Mouse (Mus musculus) retina, postnatal 1 day (tissue): Measurements from ENCODE around the gene Adamts12.

ENCODE experiments used
- DNase-seq: peaks from one replicate; pipeline ENCODE4 v3.0.0-alpha.2; 2012

Gene Adamts12

GRCm38 (mm10) chr15:11082961-11083569 lies 18.5 kb downstream of the Adamts12 start:
- no peak for DNase-seq

GRCm38 (mm10) chr15:11083678-11084077 lies 19.1 kb downstream of the Adamts12 start:
- no peak for DNase-seq

GRCm38 (mm10) chr15:11084241-11084992 lies 19.8 kb downstream of the Adamts12 start:
- no peak for DNase-seq

GRCm38 (mm10) chr15:11084993-11085365 lies 20.4 kb downstream of the Adamts12 start:
- DNase-seq = no peak

GRCm38 (mm10) chr15:11089494-11089893 lies 24.9 kb downstream of the Adamts12 start:
- DNase-seq = no peak

- DNase-seq = no peak
Observed at GRCm38 (mm10) chr15:11095566-11095965, 31.0 kb downstream of the Adamts12 start.

GRCm38 (mm10) chr15:11097967-11098702 lies 33.5 kb downstream of the Adamts12 start:
- DNase-seq = no peak

- DNase-seq = no peak
Observed at GRCm38 (mm10) chr15:11098940-11099339, 34.4 kb downstream of the Adamts12 start.

GRCm38 (mm10) chr15:11100917-11101316 lies 36.3 kb downstream of the Adamts12 start:
- no peak for DNase-seq

- no peak for DNase-seq
Observed at GRCm38 (mm10) chr15:11105101-11105500, 40.5 kb downstream of the Adamts12 start.

GRCm38 (mm10) chr15:11107376-11107775 lies 42.8 kb downstream of the Adamts12 start:
- no peak for DNase-seq

GRCm38 (mm10) chr15:11114631-11115197 lies 50.1 kb downstream of the Adamts12 start:
- no peak for DNase-seq

- DNase-seq = no peak
Observed at GRCm38 (mm10) chr15:11116303-11116702, 51.7 kb downstream of the Adamts12 start.

GRCm38 (mm10) chr15:11116853-11117252 lies 52.3 kb downstream of the Adamts12 start:
- DNase-seq = no peak

- DNase-seq = no peak
Observed at GRCm38 (mm10) chr15:11118371-11118770, 53.8 kb downstream of the Adamts12 start.

- DNase-seq = no peak
Observed at GRCm38 (mm10) chr15:11121721-11122120, 57.1 kb downstream of the Adamts12 start.

- no peak for DNase-seq
Observed at GRCm38 (mm10) chr15:11125361-11125760, 60.8 kb downstream of the Adamts12 start.

GRCm38 (mm10) chr15:11128457-11128856 lies 63.9 kb downstream of the Adamts12 start:
- no peak for DNase-seq

GRCm38 (mm10) chr15:11132586-11133558 lies 68.3 kb downstream of the Adamts12 start:
- DNase-seq = no peak

GRCm38 (mm10) chr15:11145581-11145980 lies 81.0 kb downstream of the Adamts12 start:
- DNase-seq = no peak

- no peak for DNase-seq
Observed at GRCm38 (mm10) chr15:11159386-11159785, 94.8 kb downstream of the Adamts12 start.

- DNase-seq = no peak
Observed at GRCm38 (mm10) chr15:11160759-11161158, 96.2 kb downstream of the Adamts12 start.
